Mouse (Mus musculus) lung, embryonic 16.5 days (tissue): ENCODE data around the gene Fam234b. TPM values are rescaled to one million over a fixed set of nuclear protein-coding genes. Genes with fewer than 3 reads are reported as not detected.

Experiments
- ATAC-seq: fragments of 200-750 bp; cut with Nextera tagmentation; 2 replicates; pipeline ENCODE4 v1.8.0; 2017; ENCODE audit warnings: low read depth, mild to moderate bottlenecking, moderate library complexity
- H3K27ac ChIP-seq: fragments of 300-500 bp; sonication (generic); 2 replicates; pipeline ENCODE4 v1.5.1; 2014; ENCODE audit warnings: mild to moderate bottlenecking, control low read depth, low read length
- H3K27me3 ChIP-seq: fragments of 300-500 bp; sonication (generic); 2 replicates; pipeline ENCODE4 v1.6.1; 2014; ENCODE audit warnings: low read depth, low read length, mixed read lengths; ENCODE audit not compliant: control insufficient read depth, insufficient read depth
- H3K36me3 ChIP-seq: fragments of 300-500 bp; sonication (generic); 2 replicates; pipeline ENCODE4 v1.6.1; 2014; ENCODE audit warnings: low read length; ENCODE audit not compliant: control insufficient read depth, insufficient read depth
- H3K4me1 ChIP-seq: fragments of 300-500 bp; sonication (generic); replicated peaks from 2 replicates; pipeline ENCODE4 v1.6.1; 2014; ENCODE audit warnings: low read length, mixed read lengths; ENCODE audit not compliant: control insufficient read depth, insufficient read depth
- H3K4me2 ChIP-seq: fragments of 300-500 bp; sonication (generic); 2 replicates; pipeline ENCODE4 v1.6.1; 2014; ENCODE audit warnings: low read depth, low read length, control low read depth
- H3K4me3 ChIP-seq: fragments of 300-500 bp; sonication (generic); 2 replicates; pipeline ENCODE4 v1.5.1; 2014; ENCODE audit warnings: mild to moderate bottlenecking, low read length, control low read depth
- H3K9ac ChIP-seq: fragments of 300-500 bp; sonication (generic); 2 replicates; pipeline ENCODE4 v1.6.1; 2014; ENCODE audit warnings: low read length, control low read depth
- H3K9me3 ChIP-seq: fragments of 300-500 bp; sonication (generic); 2 replicates; pipeline ENCODE4 v1.6.1; 2016; ENCODE audit warnings: low read length; ENCODE audit not compliant: control insufficient read depth
- WGBS: fragments of 180-500 bp; shearing (Covaris S2); extraction: QIAGEN DNeasy Blood & Tissue Kit; methylation state at CpG from one replicate; pipeline ENCODE4 v1.1.7; 2014; 5-methylcytosine and 5-hydroxymethylcytosine counted together
- polyA plus RNA-seq: library from polyadenylated mRNA; unstranded; fragments of >200 nt; fragmentation: Nextera tagmentation; extraction: Ambion mirVana; gene quantifications from 2 replicates; pipeline ENCODE4 v1.2.1, GENCODE M21; 2015

Fam234b gene
- polyA plus RNA-seq, 1 experiment from 2014 or later, result 26.0 TPM

- no peak overlapping the region for H3K4me2 ChIP-seq
- no peak overlapping the region for H3K4me3 ChIP-seq
- peaks cover 2% of the 10 kb centered on the region; the same call in 1 of the 2 replicates for H3K4me1 ChIP-seq
- no peaks in the 10 kb centered on the region for H3K9me3 ChIP-seq
- H3K36me3 ChIP-seq, result no peaks in the 10 kb centered on the region
- no peak for ATAC-seq
- no peaks in the 10 kb centered on the region for H3K27me3 ChIP-seq
- H3K27ac ChIP-seq, result no peak overlapping the region
- H3K9ac ChIP-seq, result no peak overlapping the region
- WGBS, result 74% methylated on average over 3 of the region's 3 CpGs
Measured at GRCm38 (mm10) chr6:135169246-135169645, 28.5 kb upstream of the Fam234b start.

GRCm38 (mm10) chr6:135171736-135172135 lies 26.0 kb upstream of the Fam234b start:
- Histone ChIP-seq H3K9ac (no peak overlapping the region), H3K27ac (no peak overlapping the region), H3K9me3 (no peaks in the 10 kb centered on the region), H3K27me3 (no peaks in the 10 kb centered on the region), H3K4me1 (peaks cover 2% of the 10 kb centered on the region; the same call in 1 of the 2 replicates), H3K4me2 (no peak overlapping the region), H3K4me3 (no peak overlapping the region), H3K36me3 (no peaks in the 10 kb centered on the region)
- ATAC-seq, result no peak
- WGBS, result 64% methylated on average over 14 of the region's 14 CpGs

GRCm38 (mm10) chr6:135175014-135175413 lies 22.8 kb upstream of the Fam234b start:
- no peak overlapping the region for H3K4me3 ChIP-seq
- 80% methylated on average over 1 of the region's 1 CpGs for WGBS
- H3K4me2 ChIP-seq, result no peak overlapping the region
- H3K27ac ChIP-seq, result no peak overlapping the region
- H3K9me3 ChIP-seq, result no peaks in the 10 kb centered on the region
- H3K36me3 ChIP-seq, result no peaks in the 10 kb centered on the region
- no peak for ATAC-seq
- no peaks in the 10 kb centered on the region for H3K4me1 ChIP-seq
- H3K27me3 ChIP-seq, result no peaks in the 10 kb centered on the region; the same call in 1 of the 2 replicates
- H3K9ac ChIP-seq, result no peak overlapping the region

- H3K27me3 ChIP-seq, result no peaks in the 10 kb centered on the region; the same call in 1 of the 2 replicates
- no peak overlapping the region for H3K9ac ChIP-seq
- no peak for ATAC-seq
- H3K4me1 ChIP-seq, result no peaks in the 10 kb centered on the region
- no peaks in the 10 kb centered on the region for H3K36me3 ChIP-seq
- no peak overlapping the region for H3K4me2 ChIP-seq
- H3K9me3 ChIP-seq, result no peaks in the 10 kb centered on the region
- no peak overlapping the region for H3K4me3 ChIP-seq
- no peak overlapping the region for H3K27ac ChIP-seq
Measured at GRCm38 (mm10) chr6:135177271-135177670, 20.5 kb upstream of the Fam234b start.

GRCm38 (mm10) chr6:135178599-135178998 lies 19.2 kb upstream of the Fam234b start:
- Histone ChIP-seq H3K27ac (no peak overlapping the region), H3K4me2 (no peak overlapping the region), H3K4me3 (no peak overlapping the region), H3K9me3 (no peaks in the 10 kb centered on the region), H3K27me3 (no peaks in the 10 kb centered on the region; the same call in 1 of the 2 replicates), H3K36me3 (no peaks in the 10 kb centered on the region), H3K9ac (no peak overlapping the region), H3K4me1 (no peaks in the 10 kb centered on the region)
- no peak for ATAC-seq
- WGBS, result 31% methylated on average over 3 of the region's 3 CpGs

GRCm38 (mm10) chr6:135182925-135183324 lies 14.9 kb upstream of the Fam234b start:
- Histone ChIP-seq H3K9ac (no peak overlapping the region), H3K4me2 (no peak overlapping the region), H3K36me3 (no peaks in the 10 kb centered on the region), H3K9me3 (no peaks in the 10 kb centered on the region), H3K4me3 (no peak overlapping the region), H3K4me1 (no peaks in the 10 kb centered on the region), H3K27me3 (no peaks in the 10 kb centered on the region; the same call in 1 of the 2 replicates), H3K27ac (no peak overlapping the region)
- 49% methylated on average over 5 of the region's 5 CpGs for WGBS
- ATAC-seq, result no peak

GRCm38 (mm10) chr6:135183961-135184360 lies 13.8 kb upstream of the Fam234b start:
- Histone ChIP-seq H3K9ac (no peak overlapping the region), H3K4me2 (no peak overlapping the region), H3K27ac (no peak overlapping the region), H3K27me3 (no peaks in the 10 kb centered on the region; the same call in 1 of the 2 replicates), H3K4me3 (no peak overlapping the region), H3K4me1 (no peaks in the 10 kb centered on the region), H3K36me3 (no peaks in the 10 kb centered on the region), H3K9me3 (no peaks in the 10 kb centered on the region)
- no peak for ATAC-seq
- WGBS, result 25% methylated on average over 8 of the region's 8 CpGs

- H3K9ac ChIP-seq, result no peak overlapping the region
- no peak overlapping the region for H3K27ac ChIP-seq
- no peaks in the 10 kb centered on the region for H3K36me3 ChIP-seq
- H3K4me2 ChIP-seq, result no peak overlapping the region
- H3K9me3 ChIP-seq, result no peaks in the 10 kb centered on the region
- H3K4me1 ChIP-seq, result no peaks in the 10 kb centered on the region
- no peaks in the 10 kb centered on the region for H3K27me3 ChIP-seq
- ATAC-seq, result no peak
- H3K4me3 ChIP-seq, result no peak overlapping the region
- 40% methylated on average over 10 of the region's 10 CpGs for WGBS
Measured at GRCm38 (mm10) chr6:135187076-135187917, 10.5 kb upstream of the Fam234b start.

GRCm38 (mm10) chr6:135188629-135189028 lies 9.1 kb upstream of the Fam234b start:
- no peaks in the 10 kb centered on the region for H3K36me3 ChIP-seq
- H3K4me2 ChIP-seq, result no peak overlapping the region
- H3K9me3 ChIP-seq, result no peaks in the 10 kb centered on the region
- ATAC-seq, result no peak
- H3K4me1 ChIP-seq, result no peaks in the 10 kb centered on the region
- H3K9ac ChIP-seq, result no peak overlapping the region
- H3K27ac ChIP-seq, result no peak overlapping the region
- H3K4me3 ChIP-seq, result no peak overlapping the region
- WGBS, result 50% methylated on average over 4 of the region's 4 CpGs
- no peaks in the 10 kb centered on the region for H3K27me3 ChIP-seq
